Mouse (Mus musculus) adrenal gland, postnatal 14 days (tissue): Measurements from ENCODE around the gene 5430427O19Rik. TPM values are rescaled to one million over a fixed set of nuclear protein-coding genes. Genes with fewer than 3 reads are reported as not detected.
A peak's percentile ranks its signal among the peaks of the same experiment; 100 is the strongest.

Experiments
- DNase-seq: peaks from one replicate; pipeline ENCODE4 v3.0.0; 2021; ENCODE audit warnings: mixed read lengths
- long read RNA-seq, 2 experiments: library from polyadenylated mRNA; stranded (forward); transcript quantifications; one replicate each; pipeline ENCODE4 v2.0.0; 2021
- total RNA-seq: library from RNA; stranded (reverse); gene quantifications from 2 replicates; pipeline ENCODE4 v1.2.3, GENCODE M21; 2021

Gene 5430427O19Rik
- total RNA-seq = 0.19 and 0.45 TPM in 2 replicates
- long read RNA-seq, experiment 1 = 0 reads
- long read RNA-seq, experiment 2 = 0 reads

GRCm38 (mm10) chrX:85869914-85870483 is at the start of gene 5430427O19Rik:
TSS of gene 5430427O19Rik (plus strand) at chrX:85870354.
- DNase-seq = no peak

GRCm38 (mm10) chrX:85827719-85828453 is 42.3 kb upstream of the 5430427O19Rik start:
- no peak for DNase-seq

GRCm38 (mm10) chrX:85829000-85829399 is 41.2 kb upstream of the 5430427O19Rik start:
- no peak for DNase-seq

GRCm38 (mm10) chrX:85839174-85839573 is 31.0 kb upstream of the 5430427O19Rik start:
- DNase-seq = no peak

- no peak for DNase-seq
These were observed 14.2 kb upstream of the 5430427O19Rik start for GRCm38 (mm10) chrX:85855938-85856337.

- DNase-seq = no peak
These were observed 13.0 kb upstream of the 5430427O19Rik start for GRCm38 (mm10) chrX:85857169-85857568.

- no peak for DNase-seq
These were observed 2.1 kb upstream of the 5430427O19Rik start for GRCm38 (mm10) chrX:85868079-85868478.

GRCm38 (mm10) chrX:85871371-85872056 is 1.4 kb downstream of the 5430427O19Rik start:
- no peak for DNase-seq

GRCm38 (mm10) chrX:85874367-85874766 is 4.2 kb downstream of the 5430427O19Rik start:
- no peak for DNase-seq

GRCm38 (mm10) chrX:85875951-85876350 is 5.8 kb downstream of the 5430427O19Rik start:
- no peak for DNase-seq

- no peak for DNase-seq
These were observed 7.6 kb downstream of the 5430427O19Rik start for GRCm38 (mm10) chrX:85877747-85878146.

- DNase-seq = no peak
These were observed 8.1 kb downstream of the 5430427O19Rik start for GRCm38 (mm10) chrX:85878293-85878692.

GRCm38 (mm10) chrX:85879198-85879977 is 9.2 kb downstream of the 5430427O19Rik start:
- DNase-seq = peak; percentile 35

- no peak for DNase-seq
These were observed 16.5 kb downstream of the 5430427O19Rik start for GRCm38 (mm10) chrX:85886651-85887050.

- DNase-seq = no peak
These were observed 31.0 kb downstream of the 5430427O19Rik start for GRCm38 (mm10) chrX:85901195-85901594.

- peak; percentile 9 for DNase-seq
These were observed 48.9 kb downstream of the 5430427O19Rik start for GRCm38 (mm10) chrX:85919034-85919433.

- no peak for DNase-seq
These were observed 62.8 kb downstream of the 5430427O19Rik start for GRCm38 (mm10) chrX:85932991-85933390.

Other genes starting within 250 kb of the 5430427O19Rik start
- 70.5 and 116 TPM in 2 replicates for gene Gk, start 93.5 kb upstream of the 5430427O19Rik start, total RNA-seq
- gene Samt3, start 173.8 kb downstream of the 5430427O19Rik start, total RNA-seq = not detected in 2 replicates